Mouse (Mus musculus) mesoderm, embryonic 11.5 days (tissue): Measurements from ENCODE around the gene Asna1.

ENCODE experiments used
- DNase-seq: peaks from one replicate; pipeline ENCODE4 v3.0.0-alpha.2; 2012; ENCODE audit warnings: low read depth, low spot score

The Asna1 gene

GRCm38 (mm10) chr8:84975434-84975833 is 49.6 kb downstream of the Asna1 start:
- DNase-seq: peak; percentile 72

- no peak for DNase-seq
Measured at GRCm38 (mm10) chr8:84974543-84975142, 50.4 kb downstream of the Asna1 start.

GRCm38 (mm10) chr8:84973803-84974542 is 51.1 kb downstream of the Asna1 start:
- peak; percentile 74 for DNase-seq

GRCm38 (mm10) chr8:84973079-84973478 is 52.0 kb downstream of the Asna1 start:
- DNase-seq: no peak

GRCm38 (mm10) chr8:84970913-84971312 is 54.2 kb downstream of the Asna1 start:
- DNase-seq: no peak

- no peak for DNase-seq
Measured at GRCm38 (mm10) chr8:84970135-84970790, 54.8 kb downstream of the Asna1 start.

- DNase-seq: peak; percentile 77
Measured at GRCm38 (mm10) chr8:84969241-84970134, 55.6 kb downstream of the Asna1 start, which contains the start of the genes Gm49661, Prdx2 and Rnaseh2a. TSS of gene Gm49661 (minus strand) at chr8:84969433. TSS of gene Prdx2 (plus strand) at chr8:84969587. TSS of gene Rnaseh2a (minus strand) at chr8:84969767.

- DNase-seq: no peak
Measured at GRCm38 (mm10) chr8:84968650-84969049, 56.4 kb downstream of the Asna1 start.
